Mouse (Mus musculus) intestine, embryonic 14.5 days (tissue): ENCODE data around the gene Chd4. TPM values are rescaled to one million over a fixed set of nuclear protein-coding genes. Genes with fewer than 3 reads are reported as not detected.
"Not testable (repeated sequence)": the region's sequence is repeated elsewhere in the genome, so short reads cannot be mapped to it uniquely, and the experiment has no call there.

ENCODE experiments used
- ATAC-seq: fragments of 200-750 bp; cut with Nextera tagmentation; replicated peaks from 2 replicates; pipeline ENCODE4 v1.8.0; 2017; ENCODE audit warnings: low read depth, moderate number of reproducible peaks, moderate TSS enrichment, moderate library complexity; ENCODE audit not compliant: low FRiP score, low TSS enrichment
- DNase-seq: peaks from one replicate; pipeline ENCODE4 v3.0.0-alpha.2; 2018; ENCODE audit warnings: low spot score
- H3K27ac ChIP-seq: fragments of 300-500 bp; sonication (generic); 2 replicates; pipeline ENCODE4 v1.5.1; 2014; ENCODE audit warnings: low read depth, mild to moderate bottlenecking, control low read depth
- H3K27me3 ChIP-seq: fragments of 300-500 bp; sonication (generic); replicated peaks from 2 replicates; pipeline ENCODE4 v1.6.1; 2014; ENCODE audit warnings: low read length, control low read depth; ENCODE audit not compliant: control insufficient read depth, insufficient read depth
- H3K36me3 ChIP-seq: fragments of 300-500 bp; sonication (generic); 2 replicates; pipeline ENCODE4 v1.6.1; 2014; ENCODE audit warnings: low read length, control low read depth; ENCODE audit not compliant: control insufficient read depth, insufficient read depth
- H3K4me1 ChIP-seq: fragments of 300-500 bp; sonication (generic); replicated peaks from 2 replicates; pipeline ENCODE4 v1.6.1; 2014; ENCODE audit warnings: low read length, control low read depth, mixed read lengths; ENCODE audit not compliant: control insufficient read depth, insufficient read depth
- H3K4me2 ChIP-seq: fragments of 300-500 bp; sonication (generic); 2 replicates; pipeline ENCODE4 v1.6.1; 2014; ENCODE audit warnings: low read length
- H3K4me3 ChIP-seq: fragments of 300-500 bp; sonication (generic); 2 replicates; pipeline ENCODE4 v1.5.1; 2014; ENCODE audit warnings: low read depth, low read length, control low read depth, mixed read lengths
- H3K9ac ChIP-seq: fragments of 300-500 bp; sonication (generic); 2 replicates; pipeline ENCODE4 v1.6.1; 2014; ENCODE audit warnings: mild to moderate bottlenecking, low read length
- H3K9me3 ChIP-seq: fragments of 300-500 bp; sonication (generic); 2 replicates; pipeline ENCODE4 v1.6.1; 2016; ENCODE audit warnings: low read length, control low read depth; ENCODE audit not compliant: control insufficient read depth
- WGBS: fragments of 180-500 bp; shearing (Covaris S2); extraction: QIAGEN DNeasy Blood & Tissue Kit; methylation state at CpG from one replicate; pipeline ENCODE4 v1.1.7; 2014; 5-methylcytosine and 5-hydroxymethylcytosine counted together
- polyA plus RNA-seq: library from polyadenylated mRNA; unstranded; fragments of >200 nt; fragmentation: Nextera tagmentation; extraction: Ambion mirVana; gene quantifications from 2 replicates; pipeline ENCODE4 v1.2.1, GENCODE M21; 2014

Gene Chd4
- polyA plus RNA-seq: 74.2 and 74.8 TPM in 2 replicates

DNA sequence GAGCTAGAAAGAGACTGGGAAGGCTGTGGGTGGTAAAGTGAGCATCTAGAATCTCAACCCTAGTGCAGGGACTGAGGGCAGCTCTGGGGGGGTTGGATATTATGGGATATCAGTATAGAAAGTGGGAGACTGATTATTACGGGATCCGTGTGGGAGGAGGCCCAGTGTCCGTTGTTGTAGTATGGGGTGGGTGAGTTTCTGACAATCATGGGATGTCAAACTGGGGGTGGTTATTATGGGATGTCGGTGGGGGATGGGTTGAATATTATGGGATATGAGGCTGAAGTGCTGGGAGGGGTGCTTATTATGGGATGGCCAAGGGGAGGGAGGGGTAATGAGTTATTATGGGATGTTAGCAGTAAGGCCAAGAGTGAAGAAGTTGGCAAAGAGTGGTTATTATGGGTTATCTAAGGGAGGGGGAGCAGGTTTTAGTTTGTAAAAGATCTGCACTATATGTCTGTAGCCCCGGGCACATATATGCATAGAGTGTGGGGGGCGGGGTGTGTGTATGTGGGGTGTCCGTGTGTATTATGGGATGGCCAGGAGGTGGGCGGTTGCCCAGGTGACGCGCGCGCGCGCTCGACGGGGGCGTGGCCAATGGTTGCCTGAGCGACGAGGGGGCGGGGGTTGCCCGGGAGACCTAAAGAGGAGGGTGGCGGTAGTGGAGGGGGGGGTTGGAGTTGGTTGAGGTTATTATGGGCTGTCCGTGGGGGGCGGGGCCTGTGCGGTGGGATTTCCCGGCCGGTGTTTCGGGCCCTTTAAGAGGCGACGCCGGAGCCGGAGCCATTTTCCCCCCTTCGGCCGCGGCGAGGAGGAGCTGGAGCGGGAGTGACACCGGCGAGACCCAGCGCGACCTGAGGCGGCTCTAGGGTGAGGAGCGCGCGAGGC lies at the start of gene Chd4:
Gene Chd4 (plus strand): TSS at position 591 of the 888 bp plus-strand sequence.
- Histone ChIP-seq H3K4me3 (peak within 1 kb of the TSS; percentile 80), H3K9ac (peak within 1 kb of the TSS; percentile 77), H3K4me2 (peak within 1 kb of the TSS; percentile 95), H3K27me3 (no peaks in the 10 kb centered on the region), H3K4me1 (peaks cover 34% of the 10 kb centered on the region), H3K9me3 (no peaks in the 10 kb centered on the region), H3K27ac (peak within 1 kb of the TSS; percentile 92), H3K36me3 (peaks cover 29% of the 10 kb centered on the region)
- 2% methylated on average over 42 of the region's 45 CpGs for WGBS
- peak; percentile 92 for DNase-seq
- ATAC-seq: peak; percentile 77

DNA sequence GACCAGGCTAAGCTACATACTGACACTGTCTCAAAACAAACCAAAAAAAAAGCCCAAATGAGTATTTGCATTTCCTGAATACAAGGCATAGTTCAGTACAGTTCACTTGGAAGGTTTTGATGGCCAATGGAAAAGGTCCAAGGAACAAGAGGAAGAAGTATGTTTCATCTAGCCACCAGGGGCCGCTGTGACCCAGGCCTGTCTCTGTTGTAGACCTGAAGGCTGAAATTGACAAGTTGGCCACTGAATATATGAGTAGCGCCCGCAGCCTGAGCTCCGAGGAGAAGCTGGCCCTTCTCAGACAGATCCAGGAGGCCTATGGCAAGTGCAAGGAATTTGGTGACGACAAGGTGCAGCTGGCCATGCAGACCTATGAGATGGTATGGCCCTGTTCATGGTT lies 49.1 kb upstream of the Chd4 start:
- DNase-seq (peak; percentile 87), ATAC-seq (no peak; the same call in 1 of the 2 replicates)
- Histone ChIP-seq H3K9ac (no peak overlapping the region), H3K27me3 (no peaks in the 10 kb centered on the region), H3K4me2 (no peak overlapping the region), H3K36me3 (peaks cover 71% of the 10 kb centered on the region), H3K4me3 (no peak overlapping the region), H3K27ac (no peak overlapping the region), H3K4me1 (no peaks in the 10 kb centered on the region), H3K9me3 (no peaks in the 10 kb centered on the region)
- 32% methylated on average over 5 of the region's 5 CpGs for WGBS

DNA sequence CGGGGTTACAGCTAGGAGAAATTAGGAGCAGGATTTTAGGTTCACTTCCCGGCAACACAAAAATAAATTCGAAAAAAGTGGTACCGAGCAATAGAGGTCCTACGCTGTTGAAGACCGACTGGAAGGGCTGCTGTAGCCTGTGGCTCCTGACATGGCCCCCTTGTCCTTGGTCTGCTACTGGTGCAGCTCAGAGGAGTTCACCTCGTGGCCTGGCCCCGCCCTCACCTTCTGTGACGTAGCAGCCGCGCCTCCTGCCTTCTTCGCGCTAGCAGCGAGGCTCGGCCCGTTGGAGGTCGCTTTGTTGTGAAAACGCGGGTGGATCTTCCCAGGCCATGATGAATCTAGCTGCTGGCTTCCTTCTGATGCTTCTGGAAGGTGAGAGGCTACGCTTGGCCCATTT lies 46.1 kb upstream of the Chd4 start, which contains the start of gene Acrbp:
Gene Acrbp (plus strand): TSS at position 12 of the 400 bp plus-strand sequence.
- no peak within 1 kb of the TSS for H3K27ac ChIP-seq
- no peaks in the 10 kb centered on the region for H3K9me3 ChIP-seq
- DNase-seq: no peak
- H3K4me2 ChIP-seq: no peak within 1 kb of the TSS
- 34% methylated on average over 20 of the region's 20 CpGs for whole genome bisulfite sequencing
- no peak within 1 kb of the TSS for H3K4me3 ChIP-seq
- H3K36me3 ChIP-seq: peaks cover 81% of the 10 kb centered on the region
- no peak within 1 kb of the TSS for H3K9ac ChIP-seq
- ATAC-seq: no peak
- no peaks in the 10 kb centered on the region for H3K27me3 ChIP-seq
- no peaks in the 10 kb centered on the region for H3K4me1 ChIP-seq

DNA sequence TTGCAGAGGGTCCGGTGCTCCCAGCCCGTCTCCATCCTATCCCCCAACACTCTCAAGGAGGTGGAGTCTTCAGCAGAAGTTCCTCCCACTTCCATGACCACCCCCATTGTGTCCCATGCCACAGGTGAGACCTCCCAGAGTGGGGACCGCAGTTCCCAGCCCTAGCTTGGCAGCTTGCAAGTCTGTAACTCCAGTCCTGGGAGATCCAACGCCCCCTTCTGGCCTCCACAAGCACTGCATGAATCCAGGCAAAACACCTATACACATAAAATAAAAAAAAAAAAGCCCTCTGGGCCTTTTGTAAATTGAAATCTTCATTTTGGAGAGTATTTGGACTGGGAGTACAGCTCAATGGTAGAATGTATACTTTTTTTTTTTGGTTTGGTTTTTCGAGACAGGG lies 44.5 kb upstream of the Chd4 start:
- DNase-seq (no peak), ATAC-seq (no peak)
- Histone ChIP-seq H3K36me3 (peaks cover 70% of the 10 kb centered on the region), H3K27me3 (no peaks in the 10 kb centered on the region), H3K4me2 (no peak overlapping the region), H3K4me3 (no peak overlapping the region), H3K9ac (no peak overlapping the region), H3K4me1 (no peaks in the 10 kb centered on the region), H3K27ac (no peak overlapping the region), H3K9me3 (no peaks in the 10 kb centered on the region)
- 61% methylated on average over 5 of the region's 5 CpGs for WGBS

DNA sequence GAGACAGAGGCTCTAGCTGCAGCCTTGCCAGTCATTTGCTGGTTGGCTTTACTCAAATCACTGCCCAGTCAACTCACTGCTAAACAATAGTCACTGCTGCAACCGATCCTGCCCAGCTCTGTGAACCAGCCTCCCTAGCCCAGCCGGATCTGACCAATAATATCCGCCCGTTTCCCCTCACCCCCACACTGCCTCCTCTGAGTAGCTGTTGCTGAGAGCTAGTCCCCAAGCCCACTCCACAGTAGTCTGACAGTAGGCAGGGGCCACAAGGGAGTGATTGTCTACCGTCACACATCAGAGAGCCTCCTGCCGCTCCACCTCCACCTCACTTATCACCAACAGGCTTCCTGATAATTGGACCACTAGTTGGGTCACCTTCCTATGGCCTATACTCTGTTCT lies 34.3 kb upstream of the Chd4 start:
- H3K4me1 ChIP-seq: no peaks in the 10 kb centered on the region
- H3K27ac ChIP-seq: no peak overlapping the region
- no peaks in the 10 kb centered on the region for H3K27me3 ChIP-seq
- DNase-seq (no peak), ATAC-seq (no peak)
- 32% methylated on average over 6 of the region's 6 CpGs for WGBS
- H3K4me2 ChIP-seq: no peak overlapping the region
- no peaks in the 10 kb centered on the region for H3K9me3 ChIP-seq
- H3K9ac ChIP-seq: no peak overlapping the region
- no peak overlapping the region for H3K4me3 ChIP-seq
- H3K36me3 ChIP-seq: no peaks in the 10 kb centered on the region

DNA sequence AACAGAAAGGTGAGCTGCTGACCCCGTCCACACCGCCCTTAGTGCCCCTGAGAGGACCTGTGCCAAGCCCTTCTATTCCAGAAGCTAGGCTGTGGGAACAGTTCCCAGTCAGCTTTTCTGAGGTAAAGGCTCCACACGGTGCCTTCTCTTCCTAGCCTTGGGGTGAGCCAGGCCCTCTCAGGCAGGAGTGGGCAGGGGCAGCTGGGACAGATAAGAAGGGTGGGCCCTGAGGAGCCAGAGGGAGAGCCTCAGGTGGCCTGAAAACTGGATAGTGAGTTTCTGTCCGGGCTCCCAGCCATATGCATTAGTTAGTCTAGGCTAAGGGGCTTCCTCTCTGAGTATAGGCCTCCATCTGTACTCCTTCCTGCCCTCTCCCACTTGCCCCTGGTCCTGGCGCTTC lies 33.3 kb upstream of the Chd4 start:
- Histone ChIP-seq H3K9ac (no peak overlapping the region), H3K27me3 (no peaks in the 10 kb centered on the region), H3K27ac (no peak overlapping the region), H3K4me3 (no peak overlapping the region), H3K36me3 (no peaks in the 10 kb centered on the region), H3K4me2 (no peak overlapping the region), H3K4me1 (no peaks in the 10 kb centered on the region), H3K9me3 (no peaks in the 10 kb centered on the region)
- WGBS: 90% methylated on average over 5 of the region's 5 CpGs
- DNase-seq (no peak), ATAC-seq (no peak)

DNA sequence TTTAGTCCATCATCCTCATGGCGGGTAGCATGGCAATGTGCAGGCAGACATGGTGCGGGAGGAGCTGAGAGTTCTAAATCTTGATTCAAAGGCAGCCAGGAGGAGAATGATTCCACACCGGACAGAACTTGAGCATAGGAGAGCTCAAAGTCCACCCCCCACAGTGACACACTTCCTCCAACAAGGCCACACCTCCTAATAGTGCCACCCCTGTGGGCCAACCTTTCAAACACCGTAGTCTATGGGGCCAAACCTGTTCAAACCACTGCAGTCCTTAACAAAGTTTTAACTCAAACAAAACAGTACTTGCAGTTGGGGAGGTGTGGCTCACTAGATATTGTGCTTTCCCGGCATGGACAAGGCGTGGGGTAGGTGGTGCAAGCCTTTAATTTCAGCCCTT lies 31.9 kb upstream of the Chd4 start:
- Histone ChIP-seq H3K27ac (no peak overlapping the region), H3K4me1 (no peaks in the 10 kb centered on the region), H3K9ac (no peak overlapping the region), H3K9me3 (no peaks in the 10 kb centered on the region), H3K27me3 (no peaks in the 10 kb centered on the region), H3K36me3 (no peaks in the 10 kb centered on the region), H3K4me2 (no peak overlapping the region), H3K4me3 (no peak overlapping the region)
- ATAC-seq: no peak
- no peak for DNase-seq
- 80% methylated on average over 6 of the region's 6 CpGs for WGBS

DNA sequence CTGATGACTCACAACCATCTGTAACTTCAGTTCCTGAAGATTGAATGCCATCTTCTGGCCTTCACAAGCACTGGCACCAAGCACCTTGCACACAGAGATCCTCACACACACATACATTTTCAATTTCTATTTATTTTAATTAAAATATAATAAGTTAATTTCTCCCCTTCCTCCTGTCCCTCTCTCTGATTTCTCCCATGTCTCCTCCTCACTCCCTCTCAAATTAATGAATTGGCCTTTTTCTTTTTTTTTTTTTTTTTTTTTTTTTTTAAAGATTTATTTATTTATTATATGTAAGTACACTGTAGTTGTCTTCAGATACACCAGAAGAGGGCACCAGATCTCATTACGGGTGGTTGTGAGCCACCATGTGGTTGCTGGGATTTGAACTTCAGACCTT lies 30.6 kb upstream of the Chd4 start:
- no CpG with 5 or more reads among the region's 1 CpGs for WGBS

DNA sequence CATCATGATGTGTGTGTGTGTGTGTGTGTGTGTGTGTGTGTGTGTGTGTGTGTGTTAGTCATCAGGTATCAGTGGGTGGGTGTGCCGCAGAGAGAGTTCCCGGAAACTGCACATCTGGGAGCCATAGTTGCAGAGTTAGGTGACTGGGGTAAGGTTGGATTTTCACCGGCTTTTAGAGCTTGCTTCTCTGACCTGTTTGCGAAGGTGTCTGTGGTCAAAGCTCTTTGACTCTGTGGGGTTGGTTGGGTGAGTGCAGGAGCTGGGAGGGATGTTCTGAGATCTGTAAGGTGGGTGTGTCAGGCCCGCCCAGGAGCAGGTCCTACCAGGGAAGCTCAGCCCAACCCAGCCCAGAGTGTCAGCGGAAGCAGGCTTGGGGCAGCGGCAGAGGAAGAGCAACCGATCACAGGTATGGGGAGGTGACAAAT lies 28.2 kb upstream of the Chd4 start, which contains the start of gene Lpar5:
Gene Lpar5 (plus strand): TSS at position 350 of the 425 bp plus-strand sequence.
- H3K9me3 ChIP-seq: no peaks in the 10 kb centered on the region
- H3K27ac ChIP-seq: no peak within 1 kb of the TSS
- peaks cover 7% of the 10 kb centered on the region; the same call in 1 of the 2 replicates for H3K4me1 ChIP-seq
- H3K27me3 ChIP-seq: no peaks in the 10 kb centered on the region
- H3K4me2 ChIP-seq: peak within 1 kb of the TSS; percentile 8; the same call in 1 of the 2 replicates
- no peaks in the 10 kb centered on the region for H3K36me3 ChIP-seq
- WGBS: 36% methylated on average over 8 of the region's 8 CpGs
- ATAC-seq (no peak), DNase-seq (no peak)
- H3K4me3 ChIP-seq: no peak within 1 kb of the TSS
- H3K9ac ChIP-seq: no peak within 1 kb of the TSS

More for the DNA sequence above, 30.6 kb upstream of the Chd4 start:
- not testable (repeated sequence) for ATAC-seq, H3K4me1 ChIP-seq, DNase-seq, H3K36me3 ChIP-seq, H3K4me2 ChIP-seq, H3K9ac ChIP-seq, H3K27me3 ChIP-seq, H3K9me3 ChIP-seq, H3K27ac ChIP-seq, H3K4me3 ChIP-seq
